Mouse (Mus musculus): ENCODE data around the gene Cdiptos. TPM values are rescaled to one million over a fixed set of nuclear protein-coding genes. Genes with fewer than 3 reads are reported as not detected.
A peak's percentile ranks its signal among the peaks of the same experiment; 100 is the strongest.

Cdiptos gene
- polyA plus RNA-seq, 1 experiment from 2014 or later = 0.74 TPM

GRCm38 (mm10) chr7:127008239-127009019 is 32.5 kb upstream of the Cdiptos start:
- Histone ChIP-seq H3K36me3 (ENCODE audit: control insufficient read depth, insufficient read depth) (peaks cover 5% of the 10 kb centered on the region; the same call in 1 of the 2 replicates), H3K4me3 (ENCODE audit: low read depth, low read length) (no peak overlapping the region), H3K4me2 (ENCODE audit: low read depth, low read length) (peak overlapping the region; percentile 49), H3K27me3 (ENCODE audit: control insufficient read depth, insufficient read depth, low read depth, low read length) (no peaks in the 10 kb centered on the region), H3K4me1 (ENCODE audit: control insufficient read depth, low read depth, low read length) (peaks cover 28% of the 10 kb centered on the region), H3K9me3 (replicated peaks; ENCODE audit: control insufficient read depth, low read length) (no peaks in the 10 kb centered on the region), H3K27ac (ENCODE audit: low read length) (peak overlapping the region; percentile 87), H3K9ac (ENCODE audit: low read depth, low read length) (peak overlapping the region; percentile 54)
- ATAC-seq (ENCODE audit: low read depth) = peak; percentile 92
- WGBS (ENCODE audit: insufficient replicate concordance) = 33% methylated on average over 9 of the region's 9 CpGs

GRCm38 (mm10) chr7:127007313-127008024 is 31.6 kb upstream of the Cdiptos start:
- Histone ChIP-seq H3K4me3 (ENCODE audit: low read depth, low read length) (no peak overlapping the region), H3K27me3 (ENCODE audit: control insufficient read depth, insufficient read depth, low read depth, low read length) (no peaks in the 10 kb centered on the region), H3K4me1 (ENCODE audit: control insufficient read depth, low read depth, low read length) (peaks cover 25% of the 10 kb centered on the region), H3K36me3 (ENCODE audit: control insufficient read depth, insufficient read depth) (no peaks in the 10 kb centered on the region), H3K4me2 (ENCODE audit: low read depth, low read length) (no peak overlapping the region), H3K9me3 (replicated peaks; ENCODE audit: control insufficient read depth, low read length) (no peaks in the 10 kb centered on the region), H3K27ac (ENCODE audit: low read length) (no peak overlapping the region), H3K9ac (ENCODE audit: low read depth, low read length) (no peak overlapping the region)
- no peak for ATAC-seq (ENCODE audit: low read depth)
- 80% methylated on average over 6 of the region's 6 CpGs for WGBS (ENCODE audit: insufficient replicate concordance)

DNA sequence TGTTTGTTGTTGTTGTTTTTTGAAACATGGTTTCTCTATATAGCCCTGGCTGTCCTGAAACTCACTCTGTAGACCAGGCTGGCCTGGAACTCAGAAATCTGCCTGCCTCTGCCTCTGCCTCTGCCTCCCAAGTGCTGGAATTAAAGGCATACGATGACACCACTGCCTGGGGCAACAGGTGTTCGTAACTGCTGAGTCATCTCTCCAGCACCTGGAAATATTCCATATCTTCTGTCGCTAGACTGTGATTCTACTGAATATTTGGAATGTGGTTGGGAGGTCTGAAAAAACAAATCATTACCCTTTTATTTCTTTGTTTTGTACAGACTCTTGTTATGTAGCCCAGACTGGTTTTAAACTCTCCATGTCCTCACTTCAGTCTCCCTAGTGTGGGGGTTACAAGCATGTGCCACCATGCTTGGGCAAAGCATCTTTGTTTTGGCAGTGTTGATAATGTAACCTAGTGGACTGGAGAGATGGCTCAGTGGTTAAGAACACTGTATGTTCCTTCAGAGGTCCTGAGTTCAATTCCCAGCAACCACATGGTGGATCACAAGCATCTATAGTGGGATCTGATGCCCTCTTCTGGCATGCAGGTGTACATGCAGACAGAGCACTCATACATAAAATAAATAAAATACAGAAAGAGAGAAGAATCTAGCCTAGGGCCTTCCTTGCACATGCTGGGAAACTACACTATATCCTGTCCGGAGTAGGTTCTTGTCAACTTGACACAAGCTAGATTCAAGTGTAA is 28.4 kb upstream of the Cdiptos start:
- Histone ChIP-seq H3K4me1 (ENCODE audit: control insufficient read depth, low read depth, low read length) (peaks cover 20% of the 10 kb centered on the region), H3K36me3 (ENCODE audit: control insufficient read depth, insufficient read depth) (no peaks in the 10 kb centered on the region), H3K27me3 (ENCODE audit: control insufficient read depth, insufficient read depth, low read depth, low read length) (no peaks in the 10 kb centered on the region), H3K4me3 (ENCODE audit: low read depth, low read length) (no peak overlapping the region), H3K9me3 (replicated peaks; ENCODE audit: control insufficient read depth, low read length) (no peaks in the 10 kb centered on the region), H3K9ac (ENCODE audit: low read depth, low read length) (no peak overlapping the region), H3K4me2 (ENCODE audit: low read depth, low read length) (no peak overlapping the region), H3K27ac (ENCODE audit: low read length) (no peak overlapping the region)
- 82% methylated on average over 4 of the region's 4 CpGs for WGBS (ENCODE audit: insufficient replicate concordance)
- ATAC-seq (ENCODE audit: low read depth) = no peak

DNA sequence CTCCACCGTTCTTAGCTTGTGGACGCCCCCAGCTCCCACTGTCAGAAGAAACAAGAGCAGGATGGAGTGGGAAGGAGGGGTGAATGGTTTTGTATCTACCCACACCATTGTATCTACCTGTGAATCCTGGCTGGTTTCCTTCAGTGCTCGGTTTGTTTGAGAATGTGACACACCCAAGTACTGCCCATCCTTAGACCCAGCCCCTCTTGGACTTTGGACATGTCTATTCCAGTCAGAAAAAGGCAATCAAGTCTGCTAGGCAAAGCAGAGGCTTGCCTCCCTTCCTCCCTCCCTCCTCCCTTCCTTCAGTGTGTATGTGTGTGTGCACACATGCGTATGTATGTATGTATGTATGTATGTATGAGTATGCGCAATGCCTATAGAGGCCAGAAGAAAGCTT is 27.7 kb upstream of the Cdiptos start:
- Histone ChIP-seq H3K36me3 (ENCODE audit: control insufficient read depth, insufficient read depth) (no peaks in the 10 kb centered on the region), H3K9ac (ENCODE audit: low read depth, low read length) (no peak overlapping the region), H3K4me1 (ENCODE audit: control insufficient read depth, low read depth, low read length) (peaks cover 13% of the 10 kb centered on the region), H3K9me3 (replicated peaks; ENCODE audit: control insufficient read depth, low read length) (no peaks in the 10 kb centered on the region), H3K4me3 (ENCODE audit: low read depth, low read length) (no peak overlapping the region), H3K4me2 (ENCODE audit: low read depth, low read length) (no peak overlapping the region), H3K27me3 (ENCODE audit: control insufficient read depth, insufficient read depth, low read depth, low read length) (no peaks in the 10 kb centered on the region), H3K27ac (ENCODE audit: low read length) (no peak overlapping the region)
- 70% methylated on average over 5 of the region's 5 CpGs for WGBS (ENCODE audit: insufficient replicate concordance)
- ATAC-seq (ENCODE audit: low read depth) = no peak

- H3K27me3 ChIP-seq (ENCODE audit: control insufficient read depth, insufficient read depth, low read depth, low read length) = no peaks in the 10 kb centered on the region
- no peak overlapping the region for H3K27ac ChIP-seq (ENCODE audit: low read length)
- H3K4me3 ChIP-seq (ENCODE audit: low read depth, low read length) = no peak overlapping the region
- H3K9me3 ChIP-seq (replicated peaks; ENCODE audit: control insufficient read depth, low read length) = no peaks in the 10 kb centered on the region
- H3K4me1 ChIP-seq (ENCODE audit: control insufficient read depth, low read depth, low read length) = no peaks in the 10 kb centered on the region
- 52% methylated on average over 10 of the region's 10 CpGs for WGBS (ENCODE audit: insufficient replicate concordance)
- no peak for ATAC-seq (ENCODE audit: low read depth)
- H3K4me2 ChIP-seq (ENCODE audit: low read depth, low read length) = no peak overlapping the region
- no peak overlapping the region for H3K9ac ChIP-seq (ENCODE audit: low read depth, low read length)
- H3K36me3 ChIP-seq (ENCODE audit: control insufficient read depth, insufficient read depth) = no peaks in the 10 kb centered on the region
These were observed 23.7 kb upstream of the Cdiptos start for GRCm38 (mm10) chr7:126999568-126999967.

GRCm38 (mm10) chr7:126996449-126996848 is 20.6 kb upstream of the Cdiptos start:
- Histone ChIP-seq H3K4me2 (ENCODE audit: low read depth, low read length) (no peak overlapping the region), H3K36me3 (ENCODE audit: control insufficient read depth, insufficient read depth) (no peaks in the 10 kb centered on the region), H3K9me3 (replicated peaks; ENCODE audit: control insufficient read depth, low read length) (no peaks in the 10 kb centered on the region), H3K4me1 (ENCODE audit: control insufficient read depth, low read depth, low read length) (no peaks in the 10 kb centered on the region), H3K9ac (ENCODE audit: low read depth, low read length) (no peak overlapping the region), H3K27ac (ENCODE audit: low read length) (no peak overlapping the region), H3K4me3 (ENCODE audit: low read depth, low read length) (no peak overlapping the region), H3K27me3 (ENCODE audit: control insufficient read depth, insufficient read depth, low read depth, low read length) (no peaks in the 10 kb centered on the region)
- no peak for ATAC-seq (ENCODE audit: low read depth)
- WGBS (ENCODE audit: insufficient replicate concordance) = 74% methylated on average over 4 of the region's 4 CpGs

DNA sequence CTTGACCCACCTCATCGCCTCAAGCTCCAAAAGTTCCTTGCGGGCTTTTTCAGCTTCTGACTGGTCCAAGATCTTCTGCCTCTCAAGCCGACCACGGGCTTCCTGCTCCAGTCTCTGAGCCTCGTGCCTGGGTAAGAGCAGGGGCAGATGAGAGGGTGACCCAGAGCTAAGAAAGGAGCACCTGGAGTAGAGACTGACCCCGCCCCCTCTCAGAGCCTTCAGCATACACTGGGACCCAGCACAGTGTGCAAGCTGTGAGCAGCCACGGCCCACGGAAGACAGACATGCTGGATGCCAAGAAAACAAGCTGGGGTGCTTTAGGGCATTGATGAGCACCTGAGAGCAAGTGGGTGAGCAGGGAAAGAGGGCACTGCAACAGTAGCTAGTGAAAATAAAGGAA is 12.9 kb upstream of the Cdiptos start:
- no peak overlapping the region for H3K4me2 ChIP-seq (ENCODE audit: low read depth, low read length)
- no peaks in the 10 kb centered on the region for H3K27me3 ChIP-seq (ENCODE audit: control insufficient read depth, insufficient read depth, low read depth, low read length)
- H3K27ac ChIP-seq (ENCODE audit: low read length) = no peak overlapping the region
- H3K4me1 ChIP-seq (ENCODE audit: control insufficient read depth, low read depth, low read length) = no peaks in the 10 kb centered on the region
- 54% methylated on average over 8 of the region's 8 CpGs for WGBS (ENCODE audit: insufficient replicate concordance)
- no peak overlapping the region for H3K4me3 ChIP-seq (ENCODE audit: low read depth, low read length)
- ATAC-seq (ENCODE audit: low read depth) = no peak
- H3K36me3 ChIP-seq (ENCODE audit: control insufficient read depth, insufficient read depth) = no peaks in the 10 kb centered on the region
- H3K9ac ChIP-seq (ENCODE audit: low read depth, low read length) = no peak overlapping the region
- H3K9me3 ChIP-seq (replicated peaks; ENCODE audit: control insufficient read depth, low read length) = no peaks in the 10 kb centered on the region

DNA sequence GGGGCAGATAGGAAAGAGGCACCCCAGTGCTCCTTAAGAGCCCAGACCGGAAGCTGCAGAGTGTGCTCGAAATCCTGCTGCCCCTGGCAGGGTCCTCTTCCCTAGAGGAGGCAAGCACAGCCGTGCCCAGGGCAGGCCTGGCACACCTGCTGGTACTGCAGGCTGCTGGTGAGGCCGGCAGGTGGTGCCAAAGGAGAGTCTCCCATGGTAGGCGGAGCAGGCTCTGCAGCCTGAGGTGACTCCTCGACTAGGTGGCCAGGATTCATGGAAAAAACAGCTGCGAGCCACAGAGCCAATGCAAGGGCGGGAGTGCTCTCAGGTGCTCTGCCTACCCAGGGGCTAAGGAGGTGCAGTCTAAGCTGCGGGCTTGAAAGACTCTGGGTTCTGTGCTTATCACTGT is 10.4 kb upstream of the Cdiptos start:
- no peak for ATAC-seq (ENCODE audit: low read depth)
- 47% methylated on average over 9 of the region's 9 CpGs for WGBS (ENCODE audit: insufficient replicate concordance)
- H3K27ac ChIP-seq (ENCODE audit: low read length) = no peak overlapping the region
- no peak overlapping the region for H3K9ac ChIP-seq (ENCODE audit: low read depth, low read length)
- H3K4me3 ChIP-seq (ENCODE audit: low read depth, low read length) = no peak overlapping the region
- no peaks in the 10 kb centered on the region for H3K27me3 ChIP-seq (ENCODE audit: control insufficient read depth, insufficient read depth, low read depth, low read length)
- no peak overlapping the region for H3K4me2 ChIP-seq (ENCODE audit: low read depth, low read length)
- no peaks in the 10 kb centered on the region; the same call in 1 of the 2 replicates for H3K4me1 ChIP-seq (ENCODE audit: control insufficient read depth, low read depth, low read length)
- no peaks in the 10 kb centered on the region for H3K36me3 ChIP-seq (ENCODE audit: control insufficient read depth, insufficient read depth)
- H3K9me3 ChIP-seq (replicated peaks; ENCODE audit: control insufficient read depth, low read length) = no peaks in the 10 kb centered on the region
